Mouse (Mus musculus): ENCODE results near the gene Gm21488. TPM values are rescaled to one million over a fixed set of nuclear protein-coding genes. Genes with fewer than 3 reads are reported as not detected.
"Not testable (repeated sequence)": the region's sequence is repeated elsewhere in the genome, so short reads cannot be mapped to it uniquely, and the experiment has no call there.

Gene Gm21488
- total RNA-seq (2017) = not detected in 2 replicates

GRCm38 (mm10) chrY:27521820-27522219 lies at the start of gene Gm21488:
Gene Gm21488, minus strand, starts transcription at chrY:27521920.
- not testable (repeated sequence) for ATAC-seq (ENCODE audit: extremely low read depth, insufficient number of reproducible peaks, low FRiP score, poor library complexity, severe bottlenecking)
